Mouse (Mus musculus) kidney, adult 9 months (tissue): ENCODE measurements at regions not wholly inside any gene's neighbourhood (a gene's known extent, or its start where the extent isn't known, plus 50 kb on each side); places are given as distances from the start of the nearest gene placed in this dataset.

ENCODE experiments used
- DNase-seq: peaks from one replicate; pipeline ENCODE4 v3.0.0; 2022

- no peak for DNase-seq
These were observed 192.4 kb upstream of the Id2 start for GRCm38 (mm10) chr12:25289381-25289780.

GRCm38 (mm10) chr12:25283808-25284207, 186.9 kb upstream of the Id2 start:
- DNase-seq = no peak

GRCm38 (mm10) chr12:25281438-25281837, 184.5 kb upstream of the Id2 start:
- DNase-seq = no peak

GRCm38 (mm10) chr12:25273631-25274305, 176.8 kb upstream of the Id2 start:
- no peak for DNase-seq

- DNase-seq = no peak
These were observed 175.8 kb upstream of the Id2 start for GRCm38 (mm10) chr12:25272752-25273125.

- no peak for DNase-seq
These were observed 175.3 kb upstream of the Id2 start for GRCm38 (mm10) chr12:25272114-25272751.

- DNase-seq = no peak
These were observed 172.9 kb upstream of the Id2 start for GRCm38 (mm10) chr12:25269878-25270277.

GRCm38 (mm10) chr12:25268871-25269850, 172.2 kb upstream of the Id2 start:
- DNase-seq = peak; percentile 66

- no peak for DNase-seq
These were observed 171.4 kb upstream of the Id2 start for GRCm38 (mm10) chr12:25268323-25268722.

- no peak for DNase-seq
These were observed 170.7 kb upstream of the Id2 start for GRCm38 (mm10) chr12:25267572-25268115.

- DNase-seq = no peak
These were observed 170.0 kb upstream of the Id2 start for GRCm38 (mm10) chr12:25266701-25267571.

GRCm38 (mm10) chr12:25265560-25266525, 168.9 kb upstream of the Id2 start:
- no peak for DNase-seq

GRCm38 (mm10) chr12:25265066-25265465, 168.1 kb upstream of the Id2 start:
- no peak for DNase-seq

- no peak for DNase-seq
These were observed 167.5 kb upstream of the Id2 start for GRCm38 (mm10) chr12:25264408-25264807.

GRCm38 (mm10) chr12:25262461-25262860, 165.5 kb upstream of the Id2 start:
- no peak for DNase-seq

- DNase-seq = no peak
These were observed 162.2 kb upstream of the Id2 start for GRCm38 (mm10) chr12:25259123-25259522.

GRCm38 (mm10) chr12:25256268-25256667, 159.3 kb upstream of the Id2 start:
- DNase-seq = no peak

GRCm38 (mm10) chr12:25254716-25255115, 157.8 kb upstream of the Id2 start:
- no peak for DNase-seq

- DNase-seq = peak; percentile 97
These were observed 156.0 kb upstream of the Id2 start for GRCm38 (mm10) chr12:25252776-25253510.
